Mouse (Mus musculus): ENCODE data around the gene Ncf1. TPM values are rescaled to one million over a fixed set of nuclear protein-coding genes. Genes with fewer than 3 reads are reported as not detected.

Ncf1 gene
- total RNA-seq, 2 experiments from 2014 or later, result 23.7 to 44.4 TPM

- no peak for ATAC-seq (replicated peaks; ENCODE audit: low FRiP score, poor library complexity, severe bottlenecking)
These were observed 19.3 kb upstream of the Ncf1 start for GRCm38 (mm10) chr5:134248608-134249244.

DNA sequence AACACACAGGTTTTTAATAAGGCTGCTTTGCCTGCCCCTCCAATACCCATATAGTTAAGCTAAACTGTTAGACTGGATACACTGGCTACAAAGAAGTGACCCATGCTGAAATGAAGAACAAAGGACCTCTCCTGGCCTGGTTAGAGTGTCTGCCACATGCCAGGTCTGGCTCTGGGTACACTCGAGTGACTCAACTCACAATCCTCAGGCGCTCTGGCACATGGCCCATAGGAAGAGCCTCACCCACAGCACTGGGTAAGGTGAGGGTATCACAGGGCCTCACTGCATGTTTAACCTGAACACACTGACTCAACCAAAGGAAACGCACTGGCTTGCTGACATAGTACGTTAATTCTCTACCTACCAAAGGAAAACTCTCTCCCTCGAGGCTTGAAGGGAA lies 16.7 kb upstream of the Ncf1 start:
- no peak for ATAC-seq (replicated peaks; ENCODE audit: low FRiP score, poor library complexity, severe bottlenecking)

DNA sequence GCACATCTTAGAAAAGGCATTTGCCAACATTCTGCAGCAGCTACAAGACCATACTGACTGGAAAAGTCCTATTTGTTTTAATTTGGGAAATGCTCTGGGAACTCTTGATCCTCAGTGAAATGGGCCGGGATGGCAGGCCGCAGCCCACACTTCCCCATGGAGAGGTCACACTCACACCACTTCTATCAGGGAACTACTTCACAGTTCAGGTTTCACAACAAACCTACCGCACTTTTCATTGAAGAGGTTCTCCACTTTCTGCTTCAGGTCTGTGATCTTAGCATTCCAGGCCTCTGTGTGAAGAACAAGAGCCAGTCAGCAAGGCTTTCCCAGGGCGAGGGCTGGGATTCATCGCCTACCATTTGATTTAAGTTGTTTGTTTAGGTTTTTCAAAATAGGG lies 15.5 kb upstream of the Ncf1 start:
- ATAC-seq (replicated peaks; ENCODE audit: low FRiP score, poor library complexity, severe bottlenecking), result no peak

- ATAC-seq (replicated peaks; ENCODE audit: low FRiP score, poor library complexity, severe bottlenecking), result no peak
These were observed 14.4 kb upstream of the Ncf1 start for GRCm38 (mm10) chr5:134243661-134244436.

DNA sequence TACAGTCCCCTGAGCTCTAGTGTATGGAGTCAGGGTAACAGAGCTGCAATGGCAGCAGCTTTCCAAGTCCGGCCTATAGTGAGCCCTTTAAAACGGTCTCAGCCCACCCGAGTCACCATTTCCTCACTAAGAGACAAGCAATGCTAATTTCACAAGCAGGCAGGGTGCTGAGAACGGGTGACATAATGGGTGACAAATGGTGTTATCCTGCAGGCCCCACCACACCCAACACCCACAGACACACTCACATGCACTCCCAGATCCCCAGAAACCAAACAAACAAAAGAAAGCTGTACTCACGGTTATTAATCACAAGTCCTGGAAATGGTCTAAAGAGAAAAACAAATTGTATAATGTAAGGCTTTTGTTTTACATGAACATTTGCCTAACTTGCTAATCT lies 12.4 kb upstream of the Ncf1 start:
- no peak for ATAC-seq (replicated peaks; ENCODE audit: low FRiP score, poor library complexity, severe bottlenecking)

DNA sequence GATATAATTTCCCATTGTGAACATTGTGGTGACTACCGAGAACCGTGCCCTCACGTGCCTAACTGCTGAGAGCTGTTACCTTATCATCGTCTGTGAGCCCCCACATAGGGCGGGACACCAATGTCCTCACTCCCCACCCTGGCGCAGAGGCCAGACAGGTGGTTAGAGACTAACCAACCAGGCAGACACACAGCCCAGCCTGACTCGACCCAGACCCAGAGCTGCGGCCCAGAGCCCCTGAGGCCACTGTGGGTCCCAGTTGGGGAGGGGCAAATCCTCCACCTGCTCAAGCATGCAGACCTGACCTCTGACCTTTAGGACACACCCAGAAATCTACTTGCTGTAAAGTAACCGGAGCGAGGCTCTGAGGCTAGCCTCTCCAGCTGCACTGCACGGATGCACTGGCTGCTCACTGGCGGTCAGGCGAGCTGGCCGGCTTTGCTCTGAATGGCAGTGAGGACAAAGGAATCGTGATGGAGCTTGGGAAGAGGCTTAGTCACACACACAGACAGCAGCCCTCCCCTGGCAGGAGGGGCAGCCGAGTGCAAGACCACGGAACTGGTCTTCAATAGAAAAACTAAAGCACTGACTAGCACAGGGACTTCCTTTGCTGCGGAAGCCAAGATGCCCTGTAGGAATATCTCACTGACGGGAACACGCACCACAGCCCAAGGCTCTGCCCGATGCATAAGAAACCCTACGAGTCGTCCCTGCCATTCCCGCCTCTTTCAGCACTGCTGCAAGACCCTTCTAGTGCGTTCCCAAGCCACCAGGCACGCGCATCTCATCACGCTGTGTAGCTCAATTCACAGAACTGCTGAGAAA lies 8.7 kb upstream of the Ncf1 start:
- ATAC-seq (replicated peaks; ENCODE audit: low FRiP score, poor library complexity, severe bottlenecking), result no peak

- no peak for ATAC-seq (replicated peaks; ENCODE audit: low FRiP score, poor library complexity, severe bottlenecking)
These were observed 8.1 kb upstream of the Ncf1 start for GRCm38 (mm10) chr5:134237508-134237907.

DNA sequence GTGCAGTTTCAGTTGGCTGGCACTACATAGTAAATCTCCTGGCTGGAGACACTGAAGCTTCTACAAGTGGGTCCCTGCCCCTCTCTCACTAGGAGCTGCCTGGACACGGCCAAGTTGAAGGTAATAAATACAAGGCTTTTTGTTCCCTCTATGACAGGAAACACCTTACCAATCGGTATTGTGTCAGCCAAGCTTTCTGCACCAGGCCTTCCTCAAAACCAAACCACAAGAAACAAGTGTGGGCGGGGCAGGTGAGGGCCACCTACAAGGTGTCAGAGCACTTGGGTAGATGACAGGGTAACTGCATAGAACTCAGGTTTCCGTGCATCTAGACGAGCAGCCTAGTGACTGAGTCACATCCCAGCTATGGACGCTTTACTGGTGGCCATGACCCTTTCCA lies 7.4 kb upstream of the Ncf1 start:
- no peak for ATAC-seq (replicated peaks; ENCODE audit: low FRiP score, poor library complexity, severe bottlenecking)

GRCm38 (mm10) chr5:134236241-134236640 lies 6.8 kb upstream of the Ncf1 start:
- no peak for ATAC-seq (replicated peaks; ENCODE audit: low FRiP score, poor library complexity, severe bottlenecking)

- no peak for ATAC-seq (replicated peaks; ENCODE audit: low FRiP score, poor library complexity, severe bottlenecking)
These were observed 5.7 kb upstream of the Ncf1 start for GRCm38 (mm10) chr5:134235111-134235510.

DNA sequence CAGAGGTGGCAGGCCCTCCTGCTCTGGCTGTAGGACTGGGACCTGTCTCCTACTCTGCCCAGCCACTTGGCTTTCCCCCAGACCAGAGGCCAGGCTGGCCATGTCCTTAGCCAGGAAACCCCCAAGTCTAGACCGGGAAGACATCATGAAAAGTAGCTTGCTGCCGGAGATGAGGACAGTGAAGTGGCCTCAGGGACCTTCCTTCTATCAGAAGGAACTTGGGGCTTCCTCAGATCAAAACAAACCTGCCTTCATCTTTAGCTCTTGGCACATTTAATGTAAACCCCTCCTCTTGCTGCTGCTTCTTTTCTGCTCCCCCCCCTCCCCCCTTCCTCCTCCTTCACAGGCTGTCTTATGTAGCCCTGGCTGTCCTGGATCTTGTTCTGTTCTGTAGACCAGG lies 4.8 kb upstream of the Ncf1 start:
- no peak for ATAC-seq (replicated peaks; ENCODE audit: low FRiP score, poor library complexity, severe bottlenecking)

DNA sequence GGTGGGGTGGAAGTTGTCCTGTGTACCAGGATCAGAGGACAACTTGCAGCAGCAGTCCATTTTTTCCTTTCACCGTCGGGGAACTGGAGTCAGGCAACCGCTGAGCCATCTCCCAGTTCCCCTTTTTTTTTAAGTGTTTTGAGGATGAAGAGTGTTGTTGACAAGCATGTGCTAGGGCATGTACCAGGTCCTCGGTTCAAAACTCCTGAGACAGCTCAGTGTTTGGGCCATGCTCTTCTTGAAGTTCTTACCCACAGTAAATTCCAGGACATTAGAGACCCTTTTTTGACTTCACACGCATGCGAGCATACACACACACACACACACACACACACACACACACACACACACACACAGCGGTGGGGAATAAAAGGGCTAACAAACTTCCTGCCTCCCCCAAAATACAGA lies 3.8 kb upstream of the Ncf1 start:
- ATAC-seq (replicated peaks; ENCODE audit: low FRiP score, poor library complexity, severe bottlenecking), result no peak

- no peak for ATAC-seq (replicated peaks; ENCODE audit: low FRiP score, poor library complexity, severe bottlenecking)
These were observed 3.1 kb upstream of the Ncf1 start for GRCm38 (mm10) chr5:134232568-134232967.

DNA sequence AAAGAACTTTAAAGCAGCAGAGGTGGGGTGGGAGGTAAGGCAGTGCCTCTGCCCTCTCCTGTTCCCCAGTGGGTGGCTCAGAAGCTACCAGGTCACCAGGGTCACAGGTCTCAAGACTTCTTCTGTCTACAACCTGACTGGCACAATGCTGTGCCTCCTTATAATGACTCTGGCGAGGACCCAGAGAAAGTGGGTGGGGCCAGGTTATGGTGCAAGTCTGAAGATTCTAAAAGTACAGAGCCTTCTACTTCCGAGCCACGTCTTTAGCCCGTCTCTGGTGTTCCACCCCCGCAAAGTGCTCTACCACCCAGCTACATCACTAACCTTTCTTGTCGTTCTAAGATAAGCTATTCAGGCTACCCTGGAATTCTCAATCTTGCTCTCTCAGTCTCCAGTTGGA lies 2.7 kb upstream of the Ncf1 start:
- ATAC-seq (replicated peaks; ENCODE audit: low FRiP score, poor library complexity, severe bottlenecking), result no peak

- no peak for ATAC-seq (replicated peaks; ENCODE audit: low FRiP score, poor library complexity, severe bottlenecking)
These were observed 2.0 kb upstream of the Ncf1 start for GRCm38 (mm10) chr5:134231376-134231775.

DNA sequence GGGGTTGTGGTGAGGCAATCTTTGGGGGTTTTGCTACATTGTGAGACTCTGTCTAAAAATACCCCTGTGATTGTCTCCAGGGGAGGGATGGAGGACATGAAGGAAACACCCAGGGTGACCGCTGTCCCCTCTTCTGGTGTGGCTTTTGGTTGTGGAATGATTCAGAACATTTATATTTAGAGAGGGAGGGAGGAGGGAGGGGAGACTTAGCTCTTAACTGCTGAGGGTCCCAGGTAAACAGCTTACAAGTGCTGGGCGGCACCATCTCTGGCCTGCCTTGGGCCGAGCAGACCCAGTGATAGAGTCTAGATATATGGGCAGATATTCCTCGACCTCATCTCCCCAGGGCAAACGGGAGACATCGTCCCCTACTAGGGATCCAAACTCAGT lies 1.2 kb downstream of the Ncf1 start:
- no peak for ATAC-seq (replicated peaks; ENCODE audit: low FRiP score, poor library complexity, severe bottlenecking)

DNA sequence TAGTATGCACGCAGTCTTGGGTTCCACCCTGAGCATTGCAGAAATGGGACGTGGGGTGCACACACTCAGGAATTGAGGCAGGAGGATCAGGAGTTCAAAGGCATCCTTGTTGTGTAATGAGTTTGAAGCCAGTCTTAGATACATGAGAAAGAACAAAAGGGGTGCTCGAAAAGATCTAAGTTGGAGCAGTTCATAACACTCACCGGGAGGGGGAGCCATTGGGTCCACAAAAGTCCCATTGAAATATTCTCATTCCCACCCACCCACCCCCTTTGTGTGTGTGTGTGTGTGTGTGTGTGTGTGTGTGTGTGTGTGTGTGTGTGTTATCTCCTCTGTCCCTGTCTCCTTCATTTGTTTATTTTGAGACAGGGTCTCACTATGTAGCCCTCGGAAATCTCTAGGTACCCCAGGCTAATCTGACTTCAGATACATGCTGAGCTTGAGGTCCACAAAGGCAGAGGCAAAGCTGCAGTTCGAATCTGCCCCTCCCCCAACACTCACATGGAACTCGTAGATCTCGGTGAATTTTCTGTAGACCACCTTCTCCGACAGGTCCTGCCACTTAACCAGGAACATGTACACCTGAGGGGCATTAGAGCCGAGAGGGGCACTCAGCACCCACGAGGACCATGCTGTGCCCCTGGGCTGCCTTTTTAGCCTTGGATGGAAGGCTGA lies 1.7 kb downstream of the Ncf1 start:
- ATAC-seq (replicated peaks; ENCODE audit: low FRiP score, poor library complexity, severe bottlenecking), result no peak

- ATAC-seq (replicated peaks; ENCODE audit: low FRiP score, poor library complexity, severe bottlenecking), result no peak
These were observed 2.5 kb downstream of the Ncf1 start for GRCm38 (mm10) chr5:134226946-134227345.

GRCm38 (mm10) chr5:134225110-134225901 lies 4.1 kb downstream of the Ncf1 start:
- ATAC-seq (replicated peaks; ENCODE audit: low FRiP score, poor library complexity, severe bottlenecking), result no peak

Measured in erythroid progenitor cell, adult 5-6 weeks (primary cell).